Mouse (Mus musculus) myocyte (in vitro differentiated cells): ENCODE measurements at regions not wholly inside any gene's neighbourhood (a gene's known extent, or its start where the extent isn't known, plus 50 kb on each side); places are given as distances from the start of the nearest gene placed in this dataset.
"Not testable (repeated sequence)": the region's sequence is repeated elsewhere in the genome, so short reads cannot be mapped to it uniquely, and the experiment has no call there.

Experiments used
- H3K27me3 ChIP-seq: one replicate; pipeline ENCODE4 v1.6.1; 2011; ENCODE audit not compliant: control insufficient read depth, insufficient read depth, insufficient read length
- H3K36me3 ChIP-seq: one replicate; pipeline ENCODE4 v1.6.1; 2011; ENCODE audit not compliant: control insufficient read depth, insufficient read depth
- H3K4me2 ChIP-seq: one replicate; pipeline ENCODE4 v1.6.1; 2011; ENCODE audit warnings: low read depth, control low read depth
- H3K4me3 ChIP-seq: one replicate; pipeline ENCODE4 v1.5.1; 2011; ENCODE audit warnings: mild to moderate bottlenecking, control low read depth, moderate library complexity
- H3K79me2 ChIP-seq: one replicate; pipeline ENCODE4 v1.6.1; 2011; ENCODE audit not compliant: control insufficient read depth, insufficient read depth
- H3ac ChIP-seq: one replicate; pipeline ENCODE4 v1.6.1; 2011; ENCODE audit not compliant: control insufficient read depth, insufficient read length
- CEBPB ChIP-seq: IDR thresholded peaks from 2 replicates; pipeline ENCODE4 v1.6.1; 2011; ENCODE audit warnings: mild to moderate bottlenecking, moderate library complexity; ENCODE audit not compliant: poor library complexity, insufficient read depth, severe bottlenecking
- E2F4 ChIP-seq: IDR thresholded peaks from one replicate; pipeline ENCODE4 v1.6.1; 2011; ENCODE audit warnings: mild to moderate bottlenecking, control low read depth, moderate library complexity; ENCODE audit not compliant: insufficient read depth
- MAX ChIP-seq: IDR thresholded peaks from one replicate; pipeline ENCODE4 v1.6.1; 2011; ENCODE audit warnings: low read depth, mild to moderate bottlenecking, control low read depth
- MYOD1 ChIP-seq, 3 experiments: IDR thresholded peaks; one replicate each; pipeline ENCODE4 v1.6.1; 2011; ENCODE audit warnings: control low read depth in 2 of 3, low read depth in 2 of 3, mild to moderate bottlenecking in 2 of 3, moderate library complexity in 1 of 3; ENCODE audit not compliant: insufficient read length in 2 of 3, control insufficient read depth in 1 of 3
- MYOG ChIP-seq, 3 experiments: IDR thresholded peaks; one replicate each; pipeline ENCODE4 v1.6.1; 2011; ENCODE audit warnings: control low read depth in 2 of 3, low read depth in 2 of 3, mild to moderate bottlenecking in 2 of 3; ENCODE audit not compliant: insufficient read length in 2 of 3, control insufficient read depth in 1 of 3, insufficient read depth in 1 of 3
- POLR2A ChIP-seq: IDR thresholded peaks from one replicate; pipeline ENCODE4 v1.6.1; 2011; ENCODE audit warnings: low read depth, mild to moderate bottlenecking, control low read depth, moderate library complexity; ENCODE audit not compliant: insufficient read length
- POLR2AphosphoS2 ChIP-seq: IDR thresholded peaks from one replicate; pipeline ENCODE4 v1.6.1; 2011; ENCODE audit warnings: low read depth, control low read depth; ENCODE audit not compliant: insufficient read length
- REST ChIP-seq: IDR thresholded peaks from one replicate; pipeline ENCODE4 v1.6.1; 2011; ENCODE audit warnings: mild to moderate bottlenecking, control low read depth, moderate library complexity; ENCODE audit not compliant: insufficient read depth, insufficient read length
- SRF ChIP-seq: IDR thresholded peaks from one replicate; pipeline ENCODE4 v1.6.1; 2011; ENCODE audit warnings: low read depth; ENCODE audit not compliant: control insufficient read depth, insufficient read length
- TCF12 ChIP-seq: IDR thresholded peaks from one replicate; pipeline ENCODE4 v1.6.1; 2011; ENCODE audit warnings: mild to moderate bottlenecking, control low read depth; ENCODE audit not compliant: poor library complexity, insufficient read depth, severe bottlenecking
- TCF3 ChIP-seq: IDR thresholded peaks from one replicate; pipeline ENCODE4 v1.6.1; 2011; ENCODE audit warnings: low read depth, control low read depth; ENCODE audit not compliant: insufficient read length
- USF1 ChIP-seq: IDR thresholded peaks from one replicate; pipeline ENCODE4 v1.6.1; 2011; ENCODE audit warnings: low read depth, mild to moderate bottlenecking, control low read depth, moderate library complexity

- H3ac ChIP-seq, H3K4me2 ChIP-seq, H3K79me2 ChIP-seq, H3K4me3 ChIP-seq, H3K36me3 ChIP-seq, H3K27me3 ChIP-seq: not testable (repeated sequence)
These were observed 81.3 kb downstream of the Ogfrl1 start for GRCm38 (mm10) chr1:23316288-23316687.

GRCm38 (mm10) chr1:23314863-23315262 lies 82.7 kb downstream of the Ogfrl1 start:
- not testable (repeated sequence) for H3K36me3 ChIP-seq, H3K27me3 ChIP-seq, H3K4me2 ChIP-seq, H3K4me3 ChIP-seq, H3ac ChIP-seq, H3K79me2 ChIP-seq

GRCm38 (mm10) chr1:23292718-23293117 lies 104.9 kb downstream of the Ogfrl1 start:
- H3K79me2 ChIP-seq: peaks cover 11% of the 10 kb centered on the region
- no peak overlapping the region for H3ac ChIP-seq
- H3K4me2 ChIP-seq: no peak overlapping the region
- H3K27me3 ChIP-seq: no peaks in the 10 kb centered on the region
- TF ChIP-seq CEBPB (no peak), TCF12 (no peak), USF1 (no peak), MAX (no peak), TCF3 (no peak), MYOG (IDR thresholded peaks at IDR 0.05; ENCODE audit: control insufficient read depth in 1 of 3, insufficient read depth in 1 of 3, insufficient read length in 2 of 3, low read depth in 2 of 3) (no peak), POLR2AphosphoS2 (no peak), E2F4 (no peak), SRF (no peak), REST (no peak), MYOD1 (IDR thresholded peaks at IDR 0.05; ENCODE audit: control insufficient read depth in 1 of 3, insufficient read length in 2 of 3, low read depth in 2 of 3) (no peak), POLR2A (no peak)
- H3K36me3 ChIP-seq: peaks cover 8% of the 10 kb centered on the region
- no peak overlapping the region for H3K4me3 ChIP-seq

- Histone ChIP-seq H3ac (no peak overlapping the region), H3K4me2 (no peak overlapping the region), H3K79me2 (peaks cover 15% of the 10 kb centered on the region), H3K36me3 (peaks cover 3% of the 10 kb centered on the region), H3K27me3 (no peaks in the 10 kb centered on the region), H3K4me3 (no peak overlapping the region)
- TF ChIP-seq POLR2AphosphoS2 (no peak), E2F4 (no peak), TCF12 (no peak), SRF (no peak), TCF3 (no peak), REST (no peak), CEBPB (no peak), MAX (no peak), POLR2A (no peak), MYOD1 (IDR thresholded peaks at IDR 0.05; ENCODE audit: control insufficient read depth in 1 of 3, insufficient read length in 2 of 3, low read depth in 2 of 3) (no peak), MYOG (IDR thresholded peaks at IDR 0.05; ENCODE audit: control insufficient read depth in 1 of 3, insufficient read depth in 1 of 3, insufficient read length in 2 of 3, low read depth in 2 of 3) (no peak), USF1 (no peak)
These were observed 110.8 kb downstream of the Ogfrl1 start for GRCm38 (mm10) chr1:23286741-23287140.

GRCm38 (mm10) chr1:23282870-23283219 lies 114.7 kb downstream of the Ogfrl1 start:
- H3K79me2 ChIP-seq: peaks cover 8% of the 10 kb centered on the region
- no peak overlapping the region for H3K4me2 ChIP-seq
- TF ChIP-seq CEBPB: no peak
- H3K4me3 ChIP-seq: no peak overlapping the region
- H3ac ChIP-seq: no peak overlapping the region
- H3K36me3 ChIP-seq: peaks cover 3% of the 10 kb centered on the region
- H3K27me3 ChIP-seq: no peaks in the 10 kb centered on the region

GRCm38 (mm10) chr1:23282215-23282869 lies 115.2 kb downstream of the Ogfrl1 start:
- Histone ChIP-seq H3K36me3 (peaks cover 3% of the 10 kb centered on the region), H3K27me3 (no peaks in the 10 kb centered on the region), H3K79me2 (peaks cover 10% of the 10 kb centered on the region), H3ac (no peak overlapping the region), H3K4me2 (no peak overlapping the region), H3K4me3 (no peak overlapping the region)
- TF ChIP-seq E2F4 (no peak), SRF (no peak), MYOG (IDR thresholded peaks at IDR 0.05; ENCODE audit: control insufficient read depth in 1 of 3, insufficient read depth in 1 of 3, insufficient read length in 2 of 3, low read depth in 2 of 3) (no peak), USF1 (no peak), CEBPB (no peak), MAX (no peak), TCF12 (no peak), POLR2AphosphoS2 (no peak), POLR2A (no peak)
